Mouse (Mus musculus) stomach, embryonic 16.5 days (tissue): ENCODE measurements around the gene Rpf2. TPM values are rescaled to one million over a fixed set of nuclear protein-coding genes. Genes with fewer than 3 reads are reported as not detected.

Source experiments
- ATAC-seq: fragments of 200-750 bp; cut with Nextera tagmentation; 2 replicates; pipeline ENCODE4 v1.8.0; 2017; ENCODE audit warnings: moderate number of reproducible peaks, moderate TSS enrichment; ENCODE audit not compliant: insufficient read depth, low FRiP score
- H3K27ac ChIP-seq: fragments of 300-500 bp; sonication (generic); 2 replicates; pipeline ENCODE4 v1.5.1; 2014; ENCODE audit warnings: low read length
- H3K27me3 ChIP-seq: fragments of 300-500 bp; sonication (generic); 2 replicates; pipeline ENCODE4 v1.6.1; 2014; ENCODE audit warnings: low read length, control low read depth, mixed read lengths; ENCODE audit not compliant: control insufficient read depth, insufficient read depth
- H3K36me3 ChIP-seq: fragments of 300-500 bp; sonication (generic); 2 replicates; pipeline ENCODE4 v1.6.1; 2014; ENCODE audit warnings: low read length; ENCODE audit not compliant: control insufficient read depth, insufficient read depth
- H3K4me1 ChIP-seq: fragments of 300-500 bp; sonication (generic); 2 replicates; pipeline ENCODE4 v1.6.1; 2014; ENCODE audit warnings: low read length, control low read depth, mixed read lengths; ENCODE audit not compliant: control insufficient read depth, insufficient read depth
- H3K4me2 ChIP-seq: fragments of 300-500 bp; sonication (generic); 2 replicates; pipeline ENCODE4 v1.6.1; 2014; ENCODE audit warnings: low read depth, low read length, mixed read lengths
- H3K4me3 ChIP-seq: fragments of 300-500 bp; sonication (generic); replicated peaks from 2 replicates; pipeline ENCODE4 v1.5.1; 2014; ENCODE audit warnings: mild to moderate bottlenecking, low read length
- H3K9ac ChIP-seq: fragments of 300-500 bp; sonication (generic); 2 replicates; pipeline ENCODE4 v1.6.1; 2014; ENCODE audit warnings: low read length
- H3K9me3 ChIP-seq: fragments of 300-500 bp; sonication (generic); replicated peaks from 2 replicates; pipeline ENCODE4 v1.6.1; 2016; ENCODE audit warnings: low read length, control low read depth; ENCODE audit not compliant: control insufficient read depth
- WGBS: fragments of 180-500 bp; shearing (Covaris S2); extraction: QIAGEN DNeasy Blood & Tissue Kit; methylation state at CpG from one replicate; pipeline ENCODE4 v1.1.7; 2014; 5-methylcytosine and 5-hydroxymethylcytosine counted together
- polyA plus RNA-seq: library from polyadenylated mRNA; unstranded; fragments of >200 nt; fragmentation: Nextera tagmentation; extraction: Ambion mirVana; gene quantifications from 2 replicates; pipeline ENCODE4 v1.2.1, GENCODE M21; 2015

Rpf2 gene
- polyA plus RNA-seq, 1 experiment from 2014 or later: 55.3 TPM

DNA sequence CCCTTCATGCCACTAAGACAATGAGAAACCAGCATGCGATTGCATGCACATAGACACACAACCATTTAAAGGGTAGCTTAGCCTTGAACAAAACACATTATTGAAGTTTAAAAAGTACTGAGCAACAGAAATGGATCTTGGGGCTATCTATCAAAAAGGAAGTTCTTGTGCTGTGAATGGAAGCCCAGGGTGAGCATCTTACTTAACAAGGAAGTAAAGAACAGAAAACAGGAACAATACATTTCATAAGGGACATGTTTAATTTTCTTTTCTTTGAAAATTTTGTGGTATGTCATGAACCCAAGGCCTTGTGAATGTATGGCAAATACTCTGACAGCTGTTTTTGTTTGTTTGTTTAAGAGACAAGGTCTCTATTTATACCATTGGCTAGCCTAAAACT is 17.1 kb downstream of the Rpf2 start:
- no peak overlapping the region for H3K4me2 ChIP-seq
- peaks cover 5% of the 10 kb centered on the region for H3K36me3 ChIP-seq
- ATAC-seq: no peak
- no peak overlapping the region for H3K9ac ChIP-seq
- 95% methylated on average over 1 of the region's 1 CpGs for WGBS
- no peak overlapping the region for H3K4me3 ChIP-seq
- no peaks in the 10 kb centered on the region for H3K9me3 ChIP-seq
- no peak overlapping the region for H3K27ac ChIP-seq
- H3K4me1 ChIP-seq: no peaks in the 10 kb centered on the region
- H3K27me3 ChIP-seq: no peaks in the 10 kb centered on the region

DNA sequence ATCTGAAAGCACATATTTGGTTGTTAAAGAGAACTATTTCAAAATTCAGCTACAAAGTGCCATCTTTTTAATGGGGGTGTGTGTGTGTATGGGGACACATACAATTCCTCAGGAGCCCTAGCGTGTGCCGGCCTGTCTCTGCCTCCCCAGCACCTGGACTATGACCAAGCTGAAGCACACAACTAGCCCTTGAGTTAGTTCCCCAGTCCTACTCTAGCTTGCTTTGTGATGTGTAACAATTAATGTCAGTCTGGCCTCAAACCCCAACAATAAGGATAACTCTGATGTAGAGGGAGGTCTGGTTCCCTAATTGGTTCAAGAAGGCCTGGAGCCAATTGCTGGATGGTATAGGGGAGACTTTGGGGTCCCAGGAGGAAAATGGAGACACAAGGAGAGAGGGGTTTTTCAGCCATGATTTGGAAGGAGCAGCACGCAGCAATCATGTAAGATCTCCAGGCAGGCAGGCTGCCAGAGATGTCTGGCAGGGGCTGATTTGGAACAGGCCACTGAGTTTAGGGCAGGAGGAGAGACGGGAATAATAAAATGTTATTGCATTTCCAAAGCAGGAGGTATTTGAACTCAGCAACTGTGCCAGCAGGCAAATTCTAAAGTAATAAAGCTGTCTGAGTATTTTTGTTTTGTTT is 19.1 kb downstream of the Rpf2 start:
- H3K9me3 ChIP-seq: no peaks in the 10 kb centered on the region
- ATAC-seq: no peak
- no peak overlapping the region for H3K27ac ChIP-seq
- H3K4me2 ChIP-seq: no peak overlapping the region
- H3K4me3 ChIP-seq: no peak overlapping the region
- peaks cover 12% of the 10 kb centered on the region for H3K36me3 ChIP-seq
- no peaks in the 10 kb centered on the region for H3K4me1 ChIP-seq
- no peaks in the 10 kb centered on the region for H3K27me3 ChIP-seq
- 78% methylated on average over 4 of the region's 4 CpGs for WGBS
- no peak overlapping the region for H3K9ac ChIP-seq

- no peak overlapping the region for H3K4me3 ChIP-seq
- peaks cover 20% of the 10 kb centered on the region for H3K36me3 ChIP-seq
- no peak for ATAC-seq
- H3K27ac ChIP-seq: peak overlapping the region; percentile 28
- H3K27me3 ChIP-seq: no peaks in the 10 kb centered on the region
- no peak overlapping the region for H3K9ac ChIP-seq
- no peaks in the 10 kb centered on the region for H3K4me1 ChIP-seq
- WGBS: 68% methylated on average over 3 of the region's 3 CpGs
- peaks cover 12% of the 10 kb centered on the region; the same call in 1 of the 2 replicates for H3K9me3 ChIP-seq
- no peak overlapping the region for H3K4me2 ChIP-seq
These were observed 28.0 kb downstream of the Rpf2 start for GRCm38 (mm10) chr10:40218874-40219273.

- Histone ChIP-seq H3K4me3 (no peak overlapping the region), H3K4me1 (no peaks in the 10 kb centered on the region), H3K9me3 (no peaks in the 10 kb centered on the region), H3K27ac (no peak overlapping the region), H3K27me3 (no peaks in the 10 kb centered on the region), H3K36me3 (no peaks in the 10 kb centered on the region), H3K9ac (no peak overlapping the region), H3K4me2 (peak overlapping the region; percentile 16)
- WGBS: 36% methylated on average over 13 of the region's 13 CpGs
- ATAC-seq: peak; percentile 87
These were observed 34.2 kb downstream of the Rpf2 start for GRCm38 (mm10) chr10:40212443-40213169.

DNA sequence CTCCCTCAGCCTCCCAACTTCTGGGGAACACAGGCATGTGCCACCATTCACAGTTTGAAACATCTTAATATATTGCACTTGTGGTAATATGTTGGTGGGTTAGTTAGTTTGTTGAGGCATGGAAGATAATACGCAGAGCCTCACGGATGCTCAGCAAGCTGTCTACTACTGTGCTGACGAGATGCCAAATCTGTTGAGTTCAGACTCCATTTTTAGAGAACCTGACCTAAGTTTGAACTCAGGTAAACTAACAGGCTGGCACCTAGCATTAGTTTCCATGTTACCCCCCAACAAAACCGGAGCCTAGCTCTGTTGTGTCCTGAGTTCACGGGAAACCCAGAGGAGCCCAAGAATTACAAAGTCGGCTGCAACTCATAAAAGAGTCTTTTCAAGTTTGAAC is 51.8 kb downstream of the Rpf2 start:
- ATAC-seq: no peak
- Histone ChIP-seq H3K4me2 (no peak overlapping the region), H3K4me1 (no peaks in the 10 kb centered on the region), H3K27me3 (no peaks in the 10 kb centered on the region), H3K9ac (no peak overlapping the region), H3K27ac (no peak overlapping the region), H3K4me3 (no peak overlapping the region), H3K9me3 (no peaks in the 10 kb centered on the region), H3K36me3 (no peaks in the 10 kb centered on the region)
- WGBS: 83% methylated on average over 6 of the region's 6 CpGs

DNA sequence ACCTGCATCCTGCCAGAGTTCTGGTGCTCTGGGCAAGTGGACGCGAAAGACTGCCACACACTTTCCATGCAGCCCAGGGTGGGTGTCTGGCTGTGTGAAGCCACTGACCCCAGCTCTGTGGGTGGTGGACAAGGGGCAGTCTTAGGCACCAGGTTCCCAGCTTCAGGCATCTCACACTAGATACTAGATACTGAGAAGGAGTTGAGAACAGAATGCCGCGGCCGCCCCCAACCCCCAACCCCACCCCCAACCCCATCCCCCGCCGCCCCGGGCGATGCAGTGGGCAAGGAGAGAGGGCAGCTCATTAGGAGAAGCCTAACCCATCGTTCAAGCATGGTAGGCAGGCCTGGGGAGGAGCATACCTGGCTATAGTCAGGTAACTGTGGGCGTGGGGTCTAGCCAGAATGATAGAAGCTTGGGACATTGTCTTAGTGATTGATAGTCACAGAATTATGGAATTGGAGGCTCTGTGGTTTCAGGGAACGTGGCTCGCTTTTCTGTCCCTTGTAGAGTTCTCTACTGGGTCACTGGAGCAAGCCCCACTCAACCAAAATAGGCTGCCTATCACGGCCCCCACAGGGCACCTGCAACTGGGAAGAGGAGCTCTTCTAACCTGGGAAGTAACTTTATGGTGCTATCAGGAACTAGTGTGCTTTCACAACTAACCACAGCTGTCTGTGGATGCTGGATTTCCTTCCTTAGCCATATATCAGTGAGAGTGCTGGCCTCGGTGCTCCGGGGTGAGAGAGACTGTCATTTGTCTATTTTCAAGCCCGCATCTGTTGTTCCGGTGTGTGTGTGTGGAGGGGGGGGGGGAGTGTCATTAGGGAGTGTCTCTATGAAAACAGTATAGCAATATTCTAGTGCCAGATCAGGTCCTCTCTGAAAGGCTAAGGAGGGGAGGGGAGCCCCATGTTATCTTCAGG is 54.6 kb downstream of the Rpf2 start:
- peak overlapping the region; percentile 42 for H3K4me2 ChIP-seq
- H3K4me3 ChIP-seq: peak overlapping the region; percentile 18; the same call in 1 of the 2 replicates
- H3K4me1 ChIP-seq: no peaks in the 10 kb centered on the region
- 41% methylated on average over 18 of the region's 18 CpGs for WGBS
- H3K9ac ChIP-seq: peak overlapping the region; percentile 48; the same call in 1 of the 2 replicates
- H3K9me3 ChIP-seq: no peaks in the 10 kb centered on the region
- no peaks in the 10 kb centered on the region for H3K36me3 ChIP-seq
- ATAC-seq: no peak
- H3K27me3 ChIP-seq: no peaks in the 10 kb centered on the region
- H3K27ac ChIP-seq: no peak overlapping the region

GRCm38 (mm10) chr10:40191338-40191979 is 55.4 kb downstream of the Rpf2 start:
- no peaks in the 10 kb centered on the region for H3K9me3 ChIP-seq
- peak overlapping the region; percentile 42 for H3K4me2 ChIP-seq
- no peaks in the 10 kb centered on the region for H3K27me3 ChIP-seq
- H3K4me1 ChIP-seq: no peaks in the 10 kb centered on the region
- no peak overlapping the region for H3K27ac ChIP-seq
- H3K4me3 ChIP-seq: peak overlapping the region; percentile 18
- ATAC-seq: no peak
- H3K9ac ChIP-seq: peak overlapping the region; percentile 48; the same call in 1 of the 2 replicates
- H3K36me3 ChIP-seq: no peaks in the 10 kb centered on the region
- WGBS: 34% methylated on average over 22 of the region's 22 CpGs

DNA sequence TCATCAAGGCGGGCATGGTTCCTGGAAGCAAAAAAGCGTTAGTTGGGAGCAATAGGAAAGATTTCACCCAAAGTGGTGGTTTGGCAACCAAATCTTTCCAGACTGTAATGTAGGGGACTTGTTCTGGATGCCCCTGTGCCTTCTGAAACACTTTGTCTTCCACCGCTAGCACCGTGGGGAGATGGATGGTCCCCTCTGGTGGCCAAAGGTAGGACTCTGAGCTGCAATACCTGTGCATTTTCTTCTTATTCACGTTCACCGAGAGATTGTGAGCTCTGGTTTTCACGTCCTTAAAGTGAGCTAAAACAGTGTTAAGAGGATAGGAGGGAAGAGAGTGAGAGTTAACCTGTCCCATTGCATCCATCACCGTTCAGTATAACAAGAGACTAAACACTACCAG is 56.0 kb downstream of the Rpf2 start:
- Histone ChIP-seq H3K4me2 (no peak overlapping the region), H3K36me3 (no peaks in the 10 kb centered on the region), H3K27ac (no peak overlapping the region), H3K9me3 (no peaks in the 10 kb centered on the region), H3K27me3 (no peaks in the 10 kb centered on the region), H3K9ac (no peak overlapping the region), H3K4me3 (no peak overlapping the region), H3K4me1 (no peaks in the 10 kb centered on the region)
- ATAC-seq: no peak
- 77% methylated on average over 8 of the region's 8 CpGs for WGBS
